Mouse (Mus musculus): ENCODE data around the gene Stip1. TPM values are rescaled to one million over a fixed set of nuclear protein-coding genes. Genes with fewer than 3 reads are reported as not detected.

Stip1 gene
- polyA plus RNA-seq, 1 experiment from 2014 or later, result 304 TPM

GRCm38 (mm10) chr19:7040637-7041130, 917 bp upstream of the Stip1 start:
- WGBS, result 28% methylated on average over 13 of the region's 13 CpGs

GRCm38 (mm10) chr19:7039088-7039720, 563 bp downstream of the Stip1 start:
- peak overlapping the region; percentile 85 for H3K4me3 ChIP-seq (ENCODE audit: low read length)
- H3K9ac ChIP-seq (ENCODE audit: low read depth, low read length), result peak overlapping the region; percentile 90
- H3K4me2 ChIP-seq (replicated peaks; ENCODE audit: low read depth, low read length), result peak overlapping the region; percentile 67
- WGBS, result 1% methylated on average over 35 of the region's 35 CpGs
- no peaks in the 10 kb centered on the region for H3K9me3 ChIP-seq (ENCODE audit: control insufficient read depth, low read length)
- peaks cover 13% of the 10 kb centered on the region for H3K4me1 ChIP-seq (ENCODE audit: control insufficient read depth, insufficient read depth, low read length)
- H3K27ac ChIP-seq (ENCODE audit: low read depth, low read length), result peak overlapping the region; percentile 85
- peaks cover 15% of the 10 kb centered on the region for H3K36me3 ChIP-seq (ENCODE audit: control insufficient read depth, insufficient read depth, low read length)
- peak; percentile 14 for ATAC-seq (ENCODE audit: low FRiP score, low TSS enrichment)
- no peaks in the 10 kb centered on the region for H3K27me3 ChIP-seq (ENCODE audit: control insufficient read depth, insufficient read depth, low read length)

More at GRCm38 (mm10) chr19:7040637-7041130, 917 bp upstream of the Stip1 start:
- H3K4me2 ChIP-seq (replicated peaks; ENCODE audit: low read depth, low read length), result peak overlapping the region; percentile 84
- H3K9me3 ChIP-seq (ENCODE audit: control insufficient read depth, low read length), result no peaks in the 10 kb centered on the region
- ATAC-seq (ENCODE audit: low FRiP score, low TSS enrichment), result no peak; the same call in 1 of the 2 replicates
- no peaks in the 10 kb centered on the region for H3K27me3 ChIP-seq (ENCODE audit: control insufficient read depth, insufficient read depth, low read length)
- H3K9ac ChIP-seq (ENCODE audit: low read depth, low read length), result peak overlapping the region; percentile 82
- peaks cover 1% of the 10 kb centered on the region; the same call in 1 of the 2 replicates for H3K36me3 ChIP-seq (ENCODE audit: control insufficient read depth, insufficient read depth, low read length)
- H3K4me1 ChIP-seq (ENCODE audit: control insufficient read depth, insufficient read depth, low read length), result peaks cover 13% of the 10 kb centered on the region
- H3K27ac ChIP-seq (ENCODE audit: low read depth, low read length), result peak overlapping the region; percentile 93
- peak overlapping the region; percentile 54 for H3K4me3 ChIP-seq (ENCODE audit: low read length)

DNA sequence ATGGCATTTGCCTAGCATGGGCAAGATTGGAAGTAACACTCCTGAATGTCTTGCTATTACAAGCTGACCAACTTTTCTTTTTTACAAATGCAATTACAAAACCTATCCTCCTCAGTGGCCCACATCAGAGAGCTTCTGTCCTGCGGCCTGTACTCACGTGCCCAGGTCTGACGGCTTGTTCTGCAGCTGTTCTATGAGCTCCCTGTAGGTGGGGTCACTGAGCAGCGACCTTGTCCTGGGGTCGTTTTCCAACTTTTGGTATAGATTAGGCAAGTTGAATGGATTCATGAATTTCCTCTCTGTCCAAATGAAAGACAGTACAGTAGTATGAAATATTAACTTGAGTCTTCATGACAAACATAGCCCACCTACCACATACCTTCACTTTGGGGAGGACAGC, 5.8 kb downstream of the Stip1 start:
- Histone ChIP-seq H3K27ac (ENCODE audit: low read depth, low read length) (no peak overlapping the region), H3K4me3 (ENCODE audit: low read length) (no peak overlapping the region), H3K36me3 (ENCODE audit: control insufficient read depth, insufficient read depth, low read length) (peaks cover 64% of the 10 kb centered on the region), H3K4me1 (ENCODE audit: control insufficient read depth, insufficient read depth, low read length) (peaks cover 8% of the 10 kb centered on the region), H3K4me2 (replicated peaks; ENCODE audit: low read depth, low read length) (no peak overlapping the region), H3K27me3 (ENCODE audit: control insufficient read depth, insufficient read depth, low read length) (no peaks in the 10 kb centered on the region), H3K9ac (ENCODE audit: low read depth, low read length) (no peak overlapping the region), H3K9me3 (ENCODE audit: control insufficient read depth, low read length) (no peaks in the 10 kb centered on the region)
- no peak for ATAC-seq (ENCODE audit: low FRiP score, low TSS enrichment)
- WGBS, result 90% methylated on average over 5 of the region's 5 CpGs

DNA sequence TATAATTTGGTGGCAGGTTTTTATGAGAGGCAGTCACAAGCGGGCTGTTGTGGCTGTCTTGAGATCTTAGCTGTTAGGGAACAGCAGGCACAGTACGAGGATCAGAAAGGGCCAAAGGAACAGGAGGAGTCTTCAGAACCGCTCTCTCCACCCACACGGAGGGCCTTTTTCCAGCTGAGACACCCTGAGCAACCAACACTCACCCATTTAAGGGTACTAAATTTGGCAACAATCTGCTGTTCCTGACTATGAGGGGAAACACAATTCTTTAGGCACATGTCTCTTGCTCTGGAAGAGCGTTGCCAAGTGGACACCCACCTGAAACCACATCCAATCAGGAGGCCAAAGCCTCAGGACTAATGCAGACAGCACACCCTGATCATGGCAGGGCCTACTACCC, 10.2 kb downstream of the Stip1 start:
- H3K4me2 ChIP-seq (replicated peaks; ENCODE audit: low read depth, low read length), result no peak overlapping the region
- H3K36me3 ChIP-seq (ENCODE audit: control insufficient read depth, insufficient read depth, low read length), result peaks cover 95% of the 10 kb centered on the region
- no peaks in the 10 kb centered on the region for H3K4me1 ChIP-seq (ENCODE audit: control insufficient read depth, insufficient read depth, low read length)
- ATAC-seq (ENCODE audit: low FRiP score, low TSS enrichment), result no peak
- no peaks in the 10 kb centered on the region for H3K27me3 ChIP-seq (ENCODE audit: control insufficient read depth, insufficient read depth, low read length)
- 92% methylated on average over 5 of the region's 5 CpGs for WGBS
- H3K27ac ChIP-seq (ENCODE audit: low read depth, low read length), result no peak overlapping the region
- H3K4me3 ChIP-seq (ENCODE audit: low read length), result no peak overlapping the region
- no peaks in the 10 kb centered on the region for H3K9me3 ChIP-seq (ENCODE audit: control insufficient read depth, low read length)
- H3K9ac ChIP-seq (ENCODE audit: low read depth, low read length), result no peak overlapping the region

GRCm38 (mm10) chr19:7020224-7020641, 19.5 kb downstream of the Stip1 start:
- 53% methylated on average over 3 of the region's 3 CpGs for WGBS
- H3K9me3 ChIP-seq (ENCODE audit: control insufficient read depth, low read length), result no peaks in the 10 kb centered on the region
- no peaks in the 10 kb centered on the region for H3K27me3 ChIP-seq (ENCODE audit: control insufficient read depth, insufficient read depth, low read length)
- H3K27ac ChIP-seq (ENCODE audit: low read depth, low read length), result no peak overlapping the region
- peak; percentile 40; the same call in 1 of the 2 replicates for ATAC-seq (ENCODE audit: low FRiP score, low TSS enrichment)
- H3K36me3 ChIP-seq (ENCODE audit: control insufficient read depth, insufficient read depth, low read length), result peaks cover 71% of the 10 kb centered on the region
- no peak overlapping the region for H3K4me2 ChIP-seq (replicated peaks; ENCODE audit: low read depth, low read length)
- H3K9ac ChIP-seq (ENCODE audit: low read depth, low read length), result no peak overlapping the region
- H3K4me3 ChIP-seq (ENCODE audit: low read length), result no peak overlapping the region
- no peaks in the 10 kb centered on the region for H3K4me1 ChIP-seq (ENCODE audit: control insufficient read depth, insufficient read depth, low read length)

DNA sequence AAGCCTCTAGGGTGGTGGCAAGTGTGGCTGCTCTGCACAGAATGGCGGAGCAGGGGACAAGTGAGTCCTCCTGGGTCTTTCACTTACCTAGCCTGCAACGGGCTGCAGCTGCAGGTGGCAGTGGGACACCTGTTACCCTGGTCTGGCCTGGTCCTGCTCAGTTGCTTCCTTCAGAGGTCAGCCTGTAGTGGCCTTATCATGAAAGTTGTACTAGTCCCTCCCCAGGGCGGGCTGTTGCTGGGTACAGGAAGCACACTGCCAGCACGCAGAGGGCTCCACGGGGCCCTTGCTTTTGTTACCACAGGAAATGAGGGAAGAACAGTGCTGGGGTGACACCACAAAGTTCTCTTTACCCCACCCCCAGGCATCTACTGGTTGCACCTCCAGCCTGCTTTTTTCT, 20.6 kb downstream of the Stip1 start, which contains the start of gene Fermt3:
Gene Fermt3 (minus strand): TSS at position 279 of the 400 bp plus-strand sequence.
- Histone ChIP-seq H3K36me3 (ENCODE audit: control insufficient read depth, insufficient read depth, low read length) (peaks cover 61% of the 10 kb centered on the region), H3K9me3 (ENCODE audit: control insufficient read depth, low read length) (no peaks in the 10 kb centered on the region), H3K4me1 (ENCODE audit: control insufficient read depth, insufficient read depth, low read length) (no peaks in the 10 kb centered on the region), H3K9ac (ENCODE audit: low read depth, low read length) (no peak within 1 kb of the TSS), H3K4me2 (replicated peaks; ENCODE audit: low read depth, low read length) (no peak within 1 kb of the TSS), H3K27ac (ENCODE audit: low read depth, low read length) (no peak within 1 kb of the TSS), H3K4me3 (ENCODE audit: low read length) (no peak within 1 kb of the TSS), H3K27me3 (ENCODE audit: control insufficient read depth, insufficient read depth, low read length) (no peaks in the 10 kb centered on the region)
- no peak for ATAC-seq (ENCODE audit: low FRiP score, low TSS enrichment)
- WGBS, result 82% methylated on average over 5 of the region's 5 CpGs

DNA sequence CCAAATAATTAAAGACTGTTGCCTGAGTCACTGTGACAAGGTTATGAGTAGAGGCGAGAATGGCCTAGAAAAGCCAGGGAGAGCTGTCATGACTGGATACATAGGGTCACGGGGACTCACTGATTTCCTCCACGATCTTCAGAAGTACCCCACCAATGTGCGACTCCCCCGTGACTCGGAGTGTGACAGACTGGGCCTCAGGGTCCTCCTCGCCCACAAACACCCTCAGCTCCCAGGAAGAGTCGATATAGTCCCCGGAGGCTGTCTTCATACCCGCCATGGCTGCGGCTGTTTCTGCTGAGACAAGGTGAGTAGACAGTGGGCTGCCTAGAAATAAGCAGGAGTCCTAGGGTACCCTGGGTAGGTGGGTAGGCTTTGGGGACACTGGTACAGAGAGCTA, 21.2 kb downstream of the Stip1 start:
- Histone ChIP-seq H3K36me3 (ENCODE audit: control insufficient read depth, insufficient read depth, low read length) (peaks cover 54% of the 10 kb centered on the region), H3K27ac (ENCODE audit: low read depth, low read length) (no peak overlapping the region), H3K4me3 (ENCODE audit: low read length) (no peak overlapping the region), H3K9ac (ENCODE audit: low read depth, low read length) (no peak overlapping the region), H3K27me3 (ENCODE audit: control insufficient read depth, insufficient read depth, low read length) (no peaks in the 10 kb centered on the region), H3K4me2 (replicated peaks; ENCODE audit: low read depth, low read length) (no peak overlapping the region), H3K4me1 (ENCODE audit: control insufficient read depth, insufficient read depth, low read length) (no peaks in the 10 kb centered on the region), H3K9me3 (ENCODE audit: control insufficient read depth, low read length) (no peaks in the 10 kb centered on the region)
- ATAC-seq (ENCODE audit: low FRiP score, low TSS enrichment), result no peak
- WGBS, result 89% methylated on average over 11 of the region's 11 CpGs

GRCm38 (mm10) chr19:7017541-7018457, 22.0 kb downstream of the Stip1 start:
- no peak overlapping the region for H3K4me3 ChIP-seq (ENCODE audit: low read length)
- H3K9me3 ChIP-seq (ENCODE audit: control insufficient read depth, low read length), result no peaks in the 10 kb centered on the region
- no peaks in the 10 kb centered on the region for H3K27me3 ChIP-seq (ENCODE audit: control insufficient read depth, insufficient read depth, low read length)
- no peak overlapping the region for H3K9ac ChIP-seq (ENCODE audit: low read depth, low read length)
- 72% methylated on average over 12 of the region's 12 CpGs for WGBS
- H3K27ac ChIP-seq (ENCODE audit: low read depth, low read length), result no peak overlapping the region
- H3K4me2 ChIP-seq (replicated peaks; ENCODE audit: low read depth, low read length), result no peak overlapping the region
- no peaks in the 10 kb centered on the region for H3K4me1 ChIP-seq (ENCODE audit: control insufficient read depth, insufficient read depth, low read length)
- no peak for ATAC-seq (ENCODE audit: low FRiP score, low TSS enrichment)
- H3K36me3 ChIP-seq (ENCODE audit: control insufficient read depth, insufficient read depth, low read length), result peaks cover 47% of the 10 kb centered on the region

Data from kidney, embryonic 14.5 days (tissue).